ENCODE assay signal across 28 mouse cellular contexts in genomic region chrX:166707029-166707428, GRCm38 (mm10).
DNase-seq lines count a peak whose midpoint lies in the region; ATAC-seq and TF ChIP-seq lines count a peak whose summit lies in the region.
"Had no signal": no experiment of that assay in that cellular context is flagged by ENCODE, and none has a peak within 500 bp of the region (broad histone marks: within the 10 kb centered on the region; RNA-seq: fewer than 3 reads in every experiment).

No protein-coding gene starts in this region.

- no peak overlapping the region for H3K27ac ChIP-seq in kidney, embryonic 16.5 days (ENCODE audit: low read length)
- H3K27ac ChIP-seq in lung, embryonic 14.5 days (ENCODE audit: low read depth), result no peak overlapping the region
- H3K27ac ChIP-seq: embryonic facial prominence, embryonic 12.5 days; heart, embryonic 10.5 days; heart, embryonic 15.5 days; limb, embryonic 12.5 days; macrophage; stomach, embryonic 15.5 days had no signal

- no peak overlapping the region for H3K9ac ChIP-seq in kidney, embryonic 16.5 days (replicated peaks; ENCODE audit: low read length)
- H3K9ac ChIP-seq in lung, embryonic 14.5 days, result no peak overlapping the region
- H3K9ac ChIP-seq: embryonic facial prominence, embryonic 12.5 days; heart, embryonic 15.5 days; limb, embryonic 12.5 days; liver, postnatal 0 days; stomach, embryonic 15.5 days had no signal

- peaks cover 2% of the 10 kb centered on the region; the same call in 1 of the 2 replicates for H3K27me3 ChIP-seq in kidney, embryonic 16.5 days (ENCODE audit: insufficient read depth, low read length)
- H3K27me3 ChIP-seq in lung, embryonic 14.5 days (ENCODE audit: insufficient read depth, low read length), result no peaks in the 10 kb centered on the region
- H3K27me3 ChIP-seq: embryonic facial prominence, embryonic 12.5 days; heart, embryonic 15.5 days; stomach, embryonic 15.5 days had no signal

- no peaks in the 10 kb centered on the region for H3K36me3 ChIP-seq in kidney, embryonic 16.5 days (ENCODE audit: insufficient read depth, low read length)
- H3K36me3 ChIP-seq in lung, embryonic 14.5 days (ENCODE audit: insufficient read depth), result no peaks in the 10 kb centered on the region
- H3K36me3 ChIP-seq: embryonic facial prominence, embryonic 12.5 days; heart, embryonic 10.5 days; heart, embryonic 15.5 days; limb, embryonic 12.5 days; stomach, embryonic 15.5 days had no signal

- H3K4me2 ChIP-seq in kidney, embryonic 16.5 days (replicated peaks; ENCODE audit: low read depth, low read length), result no peak overlapping the region
- H3K4me2 ChIP-seq in lung, embryonic 14.5 days, result no peak overlapping the region
- H3K4me2 ChIP-seq: embryonic facial prominence, embryonic 12.5 days; heart, embryonic 15.5 days; limb, embryonic 12.5 days; stomach, embryonic 15.5 days had no signal

- no peak overlapping the region for H3K4me3 ChIP-seq in kidney, embryonic 16.5 days (ENCODE audit: low read length)
- H3K4me3 ChIP-seq in lung, embryonic 14.5 days (ENCODE audit: low read depth, low read length), result no peak overlapping the region
- H3K4me3 ChIP-seq: embryonic facial prominence, embryonic 12.5 days; heart, embryonic 10.5 days; heart, embryonic 15.5 days; limb, embryonic 12.5 days; stomach, embryonic 15.5 days had no signal

- H3K9me3 ChIP-seq in kidney, embryonic 16.5 days (ENCODE audit: low read length), result no peaks in the 10 kb centered on the region
- no peaks in the 10 kb centered on the region for H3K9me3 ChIP-seq in lung, embryonic 14.5 days (ENCODE audit: low read depth, low read length)
- H3K9me3 ChIP-seq: embryonic facial prominence, embryonic 12.5 days; heart, embryonic 10.5 days; heart, embryonic 15.5 days; limb, embryonic 12.5 days; stomach, embryonic 15.5 days had no signal

- no peak for ATAC-seq in kidney, embryonic 16.5 days (ENCODE audit: low FRiP score, low TSS enrichment)
- ATAC-seq in lung, embryonic 14.5 days (ENCODE audit: insufficient read depth), result no peak
- ATAC-seq in megakaryocyte-erythroid progenitor cell, adult 5-6 weeks (replicated peaks; ENCODE audit: low FRiP score, low TSS enrichment, poor library complexity, severe bottlenecking), result no peak
- ATAC-seq: forebrain, embryonic 14.5 days; hindbrain, embryonic 16.5 days; liver, postnatal 0 days; lung, postnatal 0 days had no signal

- H3K4me1 ChIP-seq in kidney, embryonic 16.5 days (ENCODE audit: insufficient read depth, low read length), result no peaks in the 10 kb centered on the region
- no peaks in the 10 kb centered on the region for H3K4me1 ChIP-seq in lung, embryonic 14.5 days (ENCODE audit: insufficient read depth)
- H3K4me1 ChIP-seq: embryonic facial prominence, embryonic 12.5 days; heart, embryonic 10.5 days; heart, embryonic 15.5 days; limb, embryonic 12.5 days; stomach, embryonic 15.5 days had no signal

- WGBS in kidney, embryonic 16.5 days, result 61% methylated on average over 1 of the region's 1 CpGs
- WGBS in lung, embryonic 14.5 days, result 63% methylated on average over 1 of the region's 1 CpGs

- DNase-seq in kidney, adult 11 months, result peak; percentile 30
- DNase-seq in lung, embryonic 14.5 days, result peak; percentile 19
- DNase-seq in lung, postnatal 36 days, result no peak
- peak; percentile 15 for DNase-seq in kidney, postnatal 10 days
- DNase-seq in yolk sac, embryonic 10.5 days (ENCODE audit: low spot score), result peak; percentile 50
- DNase-seq in thymus, postnatal 14 days, result no peak
- DNase-seq: adrenal gland, adult 8-10 months; cerebellum, adult 2 months; cerebellum, postnatal 14 days; gastrocnemius, postnatal 14 days; layer of hippocampus, adult 9-11 months; liver, postnatal 0 days; midbrain, embryonic 14.5 days; retina, postnatal 1 day; right cerebral cortex, postnatal 14 days; thymus, adult 18-20 months; thymus, postnatal 36 days had no signal

- TF ChIP-seq CTCF in lung, embryonic 14.5 days (IDR thresholded peaks at IDR 0.05; ENCODE audit: low read depth), result no peak

Comparison
In these comparisons a context has a peak if more than half of its experiments do, and no peak if none do; other contexts are left out.
1. DNase-seq: peak in kidney, adult 11 months (single experiment), lung, embryonic 14.5 days (single experiment), kidney, postnatal 10 days (single experiment) and yolk sac, embryonic 10.5 days (single experiment); none in lung, postnatal 36 days (single experiment) and thymus, postnatal 14 days (single experiment).